12 mouse cellular contexts compared by ENCODE assay signal in the genomic region with DNA sequence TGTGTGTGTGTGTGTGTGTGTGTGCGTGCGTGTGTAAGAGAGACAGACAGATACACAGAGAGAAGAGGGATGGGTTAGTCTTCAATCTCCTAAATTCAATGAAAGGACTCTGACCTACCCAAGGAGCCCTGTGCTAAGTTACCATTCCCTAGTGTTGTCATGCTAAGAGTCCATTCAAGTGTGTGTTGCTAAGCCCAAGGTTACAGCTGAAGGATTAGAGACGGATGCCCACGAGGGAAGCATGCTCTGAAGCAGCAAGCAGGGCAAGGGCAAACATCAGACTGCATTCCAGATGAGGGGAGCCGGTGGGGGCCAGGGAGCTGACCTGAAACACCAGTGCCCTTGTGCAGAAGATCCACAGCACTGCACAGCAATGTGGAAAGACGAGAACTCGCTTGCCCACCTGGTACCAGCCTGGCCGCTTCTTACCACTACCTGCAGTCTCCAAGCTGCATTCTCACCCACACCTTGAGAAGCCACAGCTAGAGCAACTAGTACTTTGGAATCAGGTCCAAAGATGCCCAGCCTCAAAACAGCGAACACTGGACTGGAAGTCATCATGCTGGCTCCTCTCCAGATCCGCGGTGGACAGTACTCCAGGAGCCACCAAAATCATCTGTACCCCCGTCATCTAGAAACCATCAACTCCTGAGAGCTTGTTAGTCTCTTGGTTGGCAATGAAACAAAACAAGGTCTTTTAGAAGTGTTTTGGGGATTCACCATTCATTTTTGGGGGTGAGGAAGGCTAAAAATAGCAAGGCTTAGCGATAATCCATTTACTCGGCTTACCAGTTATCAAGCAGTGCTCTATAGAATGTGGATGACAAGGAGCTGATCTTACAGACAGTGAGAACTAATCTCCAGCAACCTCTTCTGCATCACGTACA. TPM values are rescaled to one million over a fixed set of nuclear protein-coding genes. Genes with fewer than 3 reads are reported as not detected.
DNase-seq lines count a peak whose midpoint lies in the region; ATAC-seq and TF ChIP-seq lines count a peak whose summit lies in the region.
"Had no signal": no experiment of that assay in that cellular context is flagged by ENCODE, and none has a peak within 500 bp of the region (broad histone marks: within the 10 kb centered on the region; RNA-seq: fewer than 3 reads in every experiment).

No protein-coding gene starts in this region.

- H3K4me3 ChIP-seq in kidney, embryonic 14.5 days (ENCODE audit: low read length) = no peak overlapping the region
- no peak overlapping the region for H3K4me3 ChIP-seq in kidney, postnatal 0 days (replicated peaks; ENCODE audit: low read depth, low read length)
- no peak overlapping the region for H3K4me3 ChIP-seq in forebrain, embryonic 15.5 days
- H3K4me3 ChIP-seq: heart, adult 2 months; hindbrain, embryonic 12.5 days; lung, embryonic 15.5 days had no signal

- H3K4me1 ChIP-seq in kidney, embryonic 14.5 days (ENCODE audit: control insufficient read depth, insufficient read depth, low read length) = no peaks in the 10 kb centered on the region
- H3K4me1 ChIP-seq in kidney, postnatal 0 days (replicated peaks; ENCODE audit: insufficient read depth, low read length) = peaks cover 4% of the 10 kb centered on the region; the same call in 1 of the 2 replicates
- H3K4me1 ChIP-seq in forebrain, embryonic 15.5 days = no peaks in the 10 kb centered on the region

- no peak overlapping the region for H3K4me2 ChIP-seq in kidney, embryonic 14.5 days (replicated peaks; ENCODE audit: low read depth, low read length)
- no peak overlapping the region for H3K4me2 ChIP-seq in kidney, postnatal 0 days (ENCODE audit: low read length)
- H3K4me2 ChIP-seq in forebrain, embryonic 15.5 days (replicated peaks) = no peak overlapping the region
- H3K4me2 ChIP-seq: hindbrain, embryonic 12.5 days; lung, embryonic 15.5 days had no signal

- H3K9me3 ChIP-seq in kidney, embryonic 14.5 days (ENCODE audit: control insufficient read depth, low read length) = no peaks in the 10 kb centered on the region
- no peaks in the 10 kb centered on the region for H3K9me3 ChIP-seq in kidney, postnatal 0 days (replicated peaks; ENCODE audit: low read length)
- no peaks in the 10 kb centered on the region for H3K9me3 ChIP-seq in forebrain, embryonic 15.5 days
- H3K9me3 ChIP-seq: hindbrain, embryonic 12.5 days; lung, embryonic 15.5 days had no signal

- no peaks in the 10 kb centered on the region for H3K27me3 ChIP-seq in kidney, embryonic 14.5 days (ENCODE audit: control insufficient read depth, insufficient read depth, low read length)
- H3K27me3 ChIP-seq in kidney, postnatal 0 days (ENCODE audit: insufficient read depth, low read length) = no peaks in the 10 kb centered on the region
- no peaks in the 10 kb centered on the region for H3K27me3 ChIP-seq in forebrain, embryonic 15.5 days
- H3K27me3 ChIP-seq: hindbrain, embryonic 12.5 days; lung, embryonic 15.5 days had no signal

- DNase-seq in kidney, adult 18-20 months = peak; percentile 74
- DNase-seq in brain, adult 2 months (ENCODE audit: low read depth, low spot score) = peak; percentile 62
- peak; percentile 61 for DNase-seq in cerebellum, adult 8-10 months
- DNase-seq in kidney, postnatal 0 days (ENCODE audit: low spot score) = no peak
- no peak for DNase-seq in ovary, postnatal 14 days (ENCODE audit: low spot score)
- DNase-seq in testis, postnatal 14 days (ENCODE audit: low spot score) = no peak
- DNase-seq: adrenal gland, postnatal 10 days; heart, adult 2 months had no signal

- 87% methylated on average over 15 of the region's 15 CpGs for WGBS in kidney, embryonic 14.5 days
- 74% methylated on average over 15 of the region's 15 CpGs for WGBS in kidney, postnatal 0 days
- WGBS in forebrain, embryonic 15.5 days = 84% methylated on average over 15 of the region's 15 CpGs

- ATAC-seq in kidney, embryonic 14.5 days (ENCODE audit: low FRiP score, low TSS enrichment) = no peak
- ATAC-seq in kidney, postnatal 0 days (replicated peaks; ENCODE audit: low FRiP score, low read depth) = peak; percentile 78
- no peak for ATAC-seq in forebrain, embryonic 15.5 days (replicated peaks)

- H3K9ac ChIP-seq in kidney, embryonic 14.5 days (ENCODE audit: low read depth, low read length) = no peak overlapping the region
- H3K9ac ChIP-seq in kidney, postnatal 0 days (ENCODE audit: low read depth, low read length) = no peak overlapping the region
- H3K9ac ChIP-seq in forebrain, embryonic 15.5 days (replicated peaks) = no peak overlapping the region
- H3K9ac ChIP-seq: hindbrain, embryonic 12.5 days; lung, embryonic 15.5 days had no signal

- no peak for TF ChIP-seq CTCF in kidney, postnatal 0 days (IDR thresholded peaks at IDR 0.05; ENCODE audit: low read depth)

- no peak overlapping the region for H3K27ac ChIP-seq in kidney, embryonic 14.5 days (ENCODE audit: low read depth, low read length)
- peak overlapping the region; percentile 28; the same call in 1 of the 2 replicates for H3K27ac ChIP-seq in kidney, postnatal 0 days
- no peak overlapping the region for H3K27ac ChIP-seq in forebrain, embryonic 15.5 days (replicated peaks)
- H3K27ac ChIP-seq: heart, adult 2 months; hindbrain, embryonic 12.5 days; lung, embryonic 15.5 days had no signal

- H3K36me3 ChIP-seq in kidney, embryonic 14.5 days (ENCODE audit: control insufficient read depth, insufficient read depth, low read length) = no peaks in the 10 kb centered on the region
- 0 out of 2 replicates have a peak, but pooled peaks cover under 1% of the 10 kb centered on the region for H3K36me3 ChIP-seq in kidney, postnatal 0 days (ENCODE audit: insufficient read depth, low read length)
- H3K36me3 ChIP-seq in forebrain, embryonic 15.5 days = no peaks in the 10 kb centered on the region
- H3K36me3 ChIP-seq: hindbrain, embryonic 12.5 days; lung, embryonic 15.5 days had no signal

RNA-seq across cellular contexts. Expression of a gene that starts 37.4 kb away (rescaled TPM):
- polyA plus RNA-seq in kidney, embryonic 14.5 days (2014; fragmentation: Nextera tagmentation; extraction: Ambion mirVana) = 8.2 and 10.2 TPM in 2 replicates
- 8.7 and 9.7 TPM in 2 replicates for polyA plus RNA-seq in kidney, postnatal 0 days (2015; fragmentation: Nextera tagmentation; extraction: Ambion mirVana)
- 4.6 and 5.3 TPM in 2 replicates for polyA plus RNA-seq in forebrain, embryonic 15.5 days (2015; fragmentation: Nextera tagmentation; extraction: Ambion mirVana)

Comparison
In these comparisons a context has a peak if more than half of its experiments do, and no peak if none do; other contexts are left out.
1. DNase-seq: peak in kidney, adult 18-20 months (single experiment), brain, adult 2 months (single experiment) and cerebellum, adult 8-10 months (single experiment); none in kidney, postnatal 0 days (single experiment), ovary, postnatal 14 days (single experiment) and testis, postnatal 14 days (single experiment).